Mouse (Mus musculus): ENCODE measurements around the gene Dnaja3.

GRCm38 (mm10) chr16:4684457-4684791, 44.6 kb downstream of the Dnaja3 start:
- no peak for TF ChIP-seq CTCF (IDR thresholded peaks at IDR 0.05; ENCODE audit: low read depth, low read length)
- TF ChIP-seq POLR2A (IDR thresholded peaks at IDR 0.05; ENCODE audit: borderline replicate concordance, low read depth, low read length), result no peak
